25 mouse cellular contexts compared by ENCODE assay signal in the genomic region with DNA sequence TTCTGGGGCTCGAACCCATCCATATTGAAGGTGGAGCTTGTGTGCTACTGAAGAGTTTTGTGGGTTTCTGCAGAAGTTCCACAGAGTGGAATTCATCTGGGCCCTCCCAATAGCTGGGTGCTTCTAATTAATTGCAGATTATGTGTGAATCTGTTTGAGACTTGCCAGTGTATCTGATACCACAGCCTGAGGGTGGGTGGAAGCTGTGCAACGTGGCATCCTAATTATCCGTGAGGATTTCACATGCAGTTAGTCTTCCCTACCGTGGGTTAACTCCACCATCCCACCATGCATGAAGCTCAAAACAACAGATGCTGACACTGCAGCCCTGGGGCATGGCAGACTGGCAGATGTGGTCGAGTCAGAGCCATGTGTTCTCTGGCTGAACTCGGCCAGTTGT.
"Had no signal": no experiment of that assay in that cellular context is flagged by ENCODE, and none has a peak within 500 bp of the region (broad histone marks: within the 10 kb centered on the region; RNA-seq: fewer than 3 reads in every experiment).

No protein-coding gene starts in this region.

- H3K9me3 ChIP-seq: heart, embryonic 10.5 days; heart, embryonic 13.5 days; heart, embryonic 15.5 days; hindbrain, embryonic 13.5 days; hindbrain, embryonic 15.5 days; kidney, embryonic 15.5 days; limb, embryonic 13.5 days; limb, embryonic 15.5 days; liver, embryonic 12.5 days had no signal

- H3K9ac ChIP-seq: heart, embryonic 13.5 days; heart, embryonic 15.5 days; hindbrain, embryonic 13.5 days; hindbrain, embryonic 15.5 days; kidney, embryonic 15.5 days; limb, embryonic 13.5 days; limb, embryonic 15.5 days; liver, embryonic 12.5 days; liver, embryonic 14.5 days had no signal

- H3K27ac ChIP-seq: gastrocnemius, adult 2 months; heart, embryonic 10.5 days; heart, embryonic 13.5 days; heart, embryonic 15.5 days; hindbrain, embryonic 13.5 days; hindbrain, embryonic 15.5 days; hindbrain, postnatal 0 days; kidney, embryonic 15.5 days; kidney, postnatal 0 days; limb, embryonic 13.5 days; limb, embryonic 15.5 days; liver, embryonic 12.5 days; liver, embryonic 14.5 days had no signal

- ATAC-seq: hindbrain, postnatal 0 days; intestine, embryonic 16.5 days; liver, embryonic 12.5 days had no signal

- H3K4me1 ChIP-seq: hindbrain, embryonic 15.5 days; kidney, embryonic 15.5 days; limb, embryonic 15.5 days had no signal

- H3K4me2 ChIP-seq: heart, embryonic 13.5 days; heart, embryonic 15.5 days; hindbrain, embryonic 13.5 days; hindbrain, embryonic 15.5 days; kidney, embryonic 15.5 days; limb, embryonic 13.5 days; limb, embryonic 15.5 days; liver, embryonic 12.5 days had no signal

- DNase-seq: gastrocnemius, adult 2 months; gastrocnemius, postnatal 10 days; gastrocnemius, postnatal 25 days; heart, adult 18-20 months; heart, postnatal 14 days; heart, postnatal 36 days; kidney, adult 11 months; kidney, adult 2 months; kidney, adult 9 months; kidney, postnatal 14 days; kidney, postnatal 36 days; left cerebral cortex, postnatal 4 days had no signal

- H3K27me3 ChIP-seq: heart, embryonic 13.5 days; heart, embryonic 15.5 days; hindbrain, embryonic 13.5 days; hindbrain, embryonic 15.5 days; kidney, embryonic 15.5 days; limb, embryonic 13.5 days; limb, embryonic 15.5 days; liver, embryonic 12.5 days had no signal

- H3K36me3 ChIP-seq: heart, embryonic 10.5 days; heart, embryonic 15.5 days; hindbrain, embryonic 15.5 days; liver, embryonic 12.5 days had no signal

- H3K4me3 ChIP-seq: gastrocnemius, adult 2 months; heart, embryonic 10.5 days; heart, embryonic 13.5 days; heart, embryonic 15.5 days; hindbrain, embryonic 13.5 days; hindbrain, embryonic 15.5 days; kidney, embryonic 15.5 days; limb, embryonic 13.5 days; limb, embryonic 15.5 days; liver, embryonic 12.5 days had no signal
